Mouse (Mus musculus): Measurements from ENCODE around the gene Chp2. TPM values are rescaled to one million over a fixed set of nuclear protein-coding genes. Genes with fewer than 3 reads are reported as not detected.

Chp2 gene
- polyA plus RNA-seq (2015; fragmentation: Nextera tagmentation; extraction: Ambion mirVana) = 2.3 and 3.2 TPM in 2 replicates

DNA sequence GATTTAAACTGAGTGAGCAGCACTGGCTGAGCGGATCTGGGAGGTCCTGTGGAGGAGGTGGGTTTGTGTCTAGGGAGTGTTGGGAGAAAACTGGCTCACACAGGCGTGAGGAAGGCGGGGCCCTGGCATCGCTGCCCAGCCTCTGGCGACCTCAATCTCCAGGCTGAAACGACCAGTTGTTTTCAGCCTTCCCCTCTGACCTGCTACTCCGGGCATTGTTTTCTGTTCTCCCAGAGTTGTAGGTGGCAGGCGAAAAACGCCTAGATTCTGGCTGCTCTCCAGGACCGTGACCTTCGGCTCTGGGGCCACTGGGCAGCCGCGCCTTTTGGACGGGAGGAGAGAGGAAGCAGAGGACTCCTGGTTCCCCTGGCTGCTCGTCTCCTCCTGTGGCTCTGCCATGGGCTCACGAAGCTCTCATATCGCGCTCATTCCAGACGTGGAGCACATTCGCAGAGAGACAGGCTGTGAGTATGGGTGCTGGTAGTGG lies at the start of gene Chp2:
Gene Chp2, plus strand, starts transcription at position 182 of the 487 bp plus-strand sequence.

GRCm38 (mm10) chr7:122186043-122186442 lies 33.3 kb upstream of the Chp2 start, which contains the start of gene Ern2:
Ern2 (minus strand) TSS chr7:122186207.

Other genes with a start within 250 kb of the Chp2 start
- 10.3 and 12.1 TPM in 2 replicates for gene Cog7, start 237.8 kb upstream of the Chp2 start, polyA plus RNA-seq (2015; fragmentation: Nextera tagmentation; extraction: Ambion mirVana)
- 28.3 and 31.9 TPM in 2 replicates for gene Gga2, start 198.3 kb upstream of the Chp2 start, polyA plus RNA-seq (2015; fragmentation: Nextera tagmentation; extraction: Ambion mirVana)
- 14.5 and 18.5 TPM in 2 replicates for gene Ubfd1, start 152.3 kb upstream of the Chp2 start, polyA plus RNA-seq (2015; fragmentation: Nextera tagmentation; extraction: Ambion mirVana)
- 5.1 and 5.8 TPM in 2 replicates for gene Ears2, start 152.2 kb upstream of the Chp2 start, polyA plus RNA-seq (2015; fragmentation: Nextera tagmentation; extraction: Ambion mirVana)
- gene Ndufab1, start 117.6 kb upstream of the Chp2 start, polyA plus RNA-seq (2015; fragmentation: Nextera tagmentation; extraction: Ambion mirVana) = 427 and 451 TPM in 2 replicates
- 17.4 and 17.5 TPM in 2 replicates for gene Palb2, start 86.5 kb upstream of the Chp2 start, polyA plus RNA-seq (2015; fragmentation: Nextera tagmentation; extraction: Ambion mirVana)
- gene Dctn5, start 86.5 kb upstream of the Chp2 start, polyA plus RNA-seq (2015; fragmentation: Nextera tagmentation; extraction: Ambion mirVana) = 53.7 and 62.2 TPM in 2 replicates
- 103 and 112 TPM in 2 replicates for gene Plk1, start 60.1 kb upstream of the Chp2 start, polyA plus RNA-seq (2015; fragmentation: Nextera tagmentation; extraction: Ambion mirVana)
- gene Ern2, start 33.3 kb upstream of the Chp2 start, polyA plus RNA-seq (2015; fragmentation: Nextera tagmentation; extraction: Ambion mirVana) = 0.05 TPM in 1 of 2 replicates, not detected in the other
- 19.9 and 30.5 TPM in 2 replicates for gene Prkcb, start 69.3 kb downstream of the Chp2 start, polyA plus RNA-seq (2015; fragmentation: Nextera tagmentation; extraction: Ambion mirVana)